Mouse (Mus musculus): ENCODE measurements around the gene Taf4.

DNA sequence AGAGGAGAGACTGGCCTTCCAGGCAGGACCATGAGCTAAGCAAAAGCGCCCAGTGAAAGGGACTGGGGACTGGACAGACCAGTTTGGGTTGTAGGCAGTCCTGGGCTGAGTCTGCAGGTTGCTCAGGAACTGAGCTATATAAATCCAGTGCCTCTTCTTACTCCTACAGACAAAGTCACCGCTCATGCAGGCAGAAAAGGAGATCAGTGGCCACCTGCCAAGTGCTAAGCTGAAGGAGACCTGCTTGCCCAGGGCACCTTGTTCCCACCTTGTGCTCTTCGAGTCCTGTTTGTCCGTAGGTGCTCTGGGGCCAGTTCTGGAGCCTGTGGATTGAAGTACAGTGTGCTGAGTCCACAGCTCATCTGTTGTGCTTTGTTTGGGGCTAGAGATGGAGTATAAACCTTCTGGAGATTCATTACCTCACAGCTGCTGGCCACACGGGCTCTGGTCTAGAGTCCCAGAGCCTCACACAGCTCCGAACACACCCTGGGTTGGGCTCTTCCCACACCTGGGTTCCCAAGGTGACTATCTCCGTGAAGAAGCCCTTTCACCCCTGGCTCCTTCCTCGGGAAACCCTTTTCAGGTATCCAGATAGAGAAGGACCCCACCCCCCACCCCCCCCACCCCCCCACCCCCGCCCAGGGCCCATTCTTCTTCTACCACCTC lies 30.0 kb upstream of the Taf4 start:
- TF ChIP-seq MAFK (IDR thresholded peaks at IDR 0.05; ENCODE audit: borderline replicate concordance, low read depth, low read length) (no peak), POLR2AphosphoS2 (IDR thresholded peaks at IDR 0.05; ENCODE audit: low read length) (no peak), MAZ (IDR thresholded peaks at IDR 0.05; ENCODE audit: low read depth, low read length) (no peak), MEF2A (IDR thresholded peaks at IDR 0.05; ENCODE audit: extremely low read depth, insufficient replicate concordance, low read depth, low read length, poor library complexity, severe bottlenecking) (no peak), USF1 (IDR thresholded peaks at IDR 0.05; ENCODE audit: low read depth, low read length) (no peak), CHD2 (IDR thresholded peaks at IDR 0.05; ENCODE audit: low read length) (no peak), TAL1 (IDR thresholded peaks at IDR 0.05; ENCODE audit: low read length) (no peak), ELF1 (IDR thresholded peaks at IDR 0.05; ENCODE audit: low read depth, low read length) (no peak), CHD1 (IDR thresholded peaks at IDR 0.05; ENCODE audit: low read depth, low read length) (no peak)
